Mouse (Mus musculus): ENCODE data around the gene Pld4.

GRCm38 (mm10) chr12:112734881-112735655 lies 25.4 kb upstream of the Pld4 start:
- TF ChIP-seq CTCF (IDR thresholded peaks at IDR 0.05; ENCODE audit: low read depth) (no peak), EP300 (IDR thresholded peaks at IDR 0.05; ENCODE audit: low read depth) (no peak)
